9 mouse cellular contexts compared by ENCODE assay signal in genomic region chr5:123390536-123391441, GRCm38 (mm10). TPM values are rescaled to one million over a fixed set of nuclear protein-coding genes. Genes with fewer than 3 reads are reported as not detected.
A peak's percentile ranks its signal among the peaks of the same experiment; 100 is the strongest.
DNase-seq lines count a peak whose midpoint lies in the region; ATAC-seq and TF ChIP-seq lines count a peak whose summit lies in the region.
"Had no signal": no experiment of that assay in that cellular context is flagged by ENCODE, and none has a peak within 500 bp of the region (broad histone marks: within the 10 kb centered on the region; RNA-seq: fewer than 3 reads in every experiment).

No protein-coding gene starts in this region.

- no peak for TF ChIP-seq CTCF in midbrain, postnatal 0 days (IDR thresholded peaks at IDR 0.05)

- H3K4me3 ChIP-seq in kidney, embryonic 16.5 days (ENCODE audit: low read length), result peak overlapping the region; percentile 29
- H3K4me3 ChIP-seq in embryonic facial prominence, embryonic 13.5 days, result peak overlapping the region; percentile 47
- peak overlapping the region; percentile 22 for H3K4me3 ChIP-seq in intestine, embryonic 14.5 days (ENCODE audit: low read depth, low read length)
- peak overlapping the region; percentile 36 for H3K4me3 ChIP-seq in midbrain, postnatal 0 days (ENCODE audit: low read depth, low read length)

- peak overlapping the region; percentile 50 for H3K4me2 ChIP-seq in kidney, embryonic 16.5 days (replicated peaks; ENCODE audit: low read depth, low read length)
- peak overlapping the region; percentile 67 for H3K4me2 ChIP-seq in embryonic facial prominence, embryonic 13.5 days
- peak overlapping the region; percentile 49 for H3K4me2 ChIP-seq in intestine, embryonic 14.5 days (ENCODE audit: low read length)
- H3K4me2 ChIP-seq in midbrain, postnatal 0 days (ENCODE audit: low read depth, low read length, poor library complexity, severe bottlenecking), result peak overlapping the region; percentile 44

- no peaks in the 10 kb centered on the region for H3K27me3 ChIP-seq in kidney, embryonic 16.5 days (ENCODE audit: insufficient read depth, low read length)
- no peaks in the 10 kb centered on the region for H3K27me3 ChIP-seq in embryonic facial prominence, embryonic 13.5 days
- no peaks in the 10 kb centered on the region for H3K27me3 ChIP-seq in intestine, embryonic 14.5 days (replicated peaks; ENCODE audit: control insufficient read depth, insufficient read depth, low read length)
- no peaks in the 10 kb centered on the region for H3K27me3 ChIP-seq in midbrain, postnatal 0 days (ENCODE audit: insufficient read depth, low read length)

- H3K9ac ChIP-seq in kidney, embryonic 16.5 days (replicated peaks; ENCODE audit: low read length), result 0 out of 2 replicates have a peak overlapping the region, but pooled peaks have one; percentile 20
- peak overlapping the region; percentile 63 for H3K9ac ChIP-seq in embryonic facial prominence, embryonic 13.5 days
- no peak overlapping the region for H3K9ac ChIP-seq in intestine, embryonic 14.5 days (ENCODE audit: low read length)
- H3K9ac ChIP-seq in midbrain, postnatal 0 days (replicated peaks; ENCODE audit: low read length, poor library complexity, severe bottlenecking), result peak overlapping the region; percentile 9; the same call in 1 of the 2 replicates

- H3K9me3 ChIP-seq in kidney, embryonic 16.5 days (ENCODE audit: low read length), result peaks cover 2% of the 10 kb centered on the region; the same call in 1 of the 2 replicates
- H3K9me3 ChIP-seq in embryonic facial prominence, embryonic 13.5 days, result no peaks in the 10 kb centered on the region
- no peaks in the 10 kb centered on the region for H3K9me3 ChIP-seq in intestine, embryonic 14.5 days (ENCODE audit: control insufficient read depth, low read length)
- no peaks in the 10 kb centered on the region for H3K9me3 ChIP-seq in midbrain, postnatal 0 days (ENCODE audit: low read length)

- ATAC-seq in kidney, embryonic 16.5 days (ENCODE audit: low FRiP score, low TSS enrichment), result no peak
- no peak for ATAC-seq in embryonic facial prominence, embryonic 13.5 days (ENCODE audit: insufficient number of reproducible peaks, insufficient read depth, low FRiP score, low TSS enrichment, low read depth)
- ATAC-seq in intestine, embryonic 14.5 days (replicated peaks; ENCODE audit: low FRiP score, low TSS enrichment, low read depth), result no peak
- ATAC-seq in midbrain, postnatal 0 days (ENCODE audit: low FRiP score), result no peak
- ATAC-seq in activated CD4-positive, CD25-positive, alpha-beta regulatory T cell, adult 4 months, result no peak

- H3K4me1 ChIP-seq in kidney, embryonic 16.5 days (ENCODE audit: insufficient read depth, low read length), result peaks cover 20% of the 10 kb centered on the region
- H3K4me1 ChIP-seq in embryonic facial prominence, embryonic 13.5 days, result peaks cover 23% of the 10 kb centered on the region
- peaks cover 9% of the 10 kb centered on the region for H3K4me1 ChIP-seq in intestine, embryonic 14.5 days (replicated peaks; ENCODE audit: control insufficient read depth, insufficient read depth, low read length)
- H3K4me1 ChIP-seq in midbrain, postnatal 0 days (ENCODE audit: insufficient read depth, low read length), result 0 out of 2 replicates have a peak, but pooled peaks cover 4% of the 10 kb centered on the region

- 7% methylated on average over 17 of the region's 17 CpGs for WGBS in kidney, embryonic 16.5 days
- 4% methylated on average over 16 of the region's 17 CpGs for WGBS in embryonic facial prominence, embryonic 13.5 days
- 10% methylated on average over 16 of the region's 17 CpGs for WGBS in intestine, embryonic 14.5 days
- WGBS in midbrain, postnatal 0 days, result 3% methylated on average over 16 of the region's 17 CpGs

- no peaks in the 10 kb centered on the region for H3K36me3 ChIP-seq in kidney, embryonic 16.5 days (ENCODE audit: insufficient read depth, low read length)
- H3K36me3 ChIP-seq in embryonic facial prominence, embryonic 13.5 days, result no peaks in the 10 kb centered on the region
- H3K36me3 ChIP-seq in intestine, embryonic 14.5 days (ENCODE audit: control insufficient read depth, insufficient read depth, low read length), result no peaks in the 10 kb centered on the region
- no peaks in the 10 kb centered on the region for H3K36me3 ChIP-seq in midbrain, postnatal 0 days (ENCODE audit: insufficient read depth, low read length)

- DNase-seq in kidney, postnatal 4 days, result no peak
- DNase-seq in intestine, embryonic 14.5 days (ENCODE audit: low spot score), result no peak
- no peak for DNase-seq in midbrain, postnatal 0 days (ENCODE audit: low spot score)
- no peak for DNase-seq in embryo, embryonic 10.5 days (ENCODE audit: low spot score)
- DNase-seq in adipocyte (ENCODE audit: low spot score), result no peak
- DNase-seq: kidney, adult 18-20 months had no signal

- H3K27ac ChIP-seq in kidney, embryonic 16.5 days (ENCODE audit: low read length), result no peak overlapping the region
- H3K27ac ChIP-seq in embryonic facial prominence, embryonic 13.5 days, result no peak overlapping the region
- no peak overlapping the region for H3K27ac ChIP-seq in intestine, embryonic 14.5 days (ENCODE audit: low read depth)
- H3K27ac ChIP-seq in midbrain, postnatal 0 days (ENCODE audit: low read depth, low read length), result no peak overlapping the region

RNA-seq across cellular contexts. Expression of gene Mlxip, which starts 3.8 kb away (rescaled TPM):
- polyA plus RNA-seq in kidney, embryonic 16.5 days (2015; fragmentation: Nextera tagmentation; extraction: Ambion mirVana), result 17.4 and 21.1 TPM in 2 replicates
- polyA plus RNA-seq in embryonic facial prominence, embryonic 13.5 days (2015; fragmentation: Nextera tagmentation; extraction: Ambion mirVana), result 14.0 and 16.4 TPM in 2 replicates
- polyA plus RNA-seq in intestine, embryonic 14.5 days (2014; fragmentation: Nextera tagmentation; extraction: Ambion mirVana), result 26.5 and 29.1 TPM in 2 replicates
- total RNA-seq in midbrain, postnatal 0 days (2014; rRNA removed), result 16.6 and 17.9 TPM in 2 replicates
- 9.8 and 11.3 TPM in 2 replicates for polyA plus RNA-seq in midbrain, postnatal 0 days (2015; fragmentation: Nextera tagmentation; extraction: Ambion mirVana)
- polyA plus RNA-seq in activated CD4-positive, CD25-positive, alpha-beta regulatory T cell, adult 4 months (2017; shearing (Covaris generic)), result 10 to 100 TPM; 14.7 to 17.5 TPM

RNA-seq across cellular contexts. Expression of gene Bcl7a, which starts 47.2 kb away (rescaled TPM):
- 40.0 and 47.9 TPM in 2 replicates for polyA plus RNA-seq in kidney, embryonic 16.5 days (2015; fragmentation: Nextera tagmentation; extraction: Ambion mirVana)
- 37.5 and 41.0 TPM in 2 replicates for polyA plus RNA-seq in embryonic facial prominence, embryonic 13.5 days (2015; fragmentation: Nextera tagmentation; extraction: Ambion mirVana)
- 21.1 and 24.0 TPM in 2 replicates for polyA plus RNA-seq in intestine, embryonic 14.5 days (2014; fragmentation: Nextera tagmentation; extraction: Ambion mirVana)
- 33.5 and 40.7 TPM in 2 replicates for total RNA-seq in midbrain, postnatal 0 days (2014; rRNA removed)
- 21.4 and 21.6 TPM in 2 replicates for polyA plus RNA-seq in midbrain, postnatal 0 days (2015; fragmentation: Nextera tagmentation; extraction: Ambion mirVana)
- 1 to 10 TPM; 5.3 to 6.0 TPM for polyA plus RNA-seq in activated CD4-positive, CD25-positive, alpha-beta regulatory T cell, adult 4 months (2017; shearing (Covaris generic))
